Mouse (Mus musculus) c-Kit-negative CD71-positive TER-119-positive erythroid progenitor cells, embryonic 14.5 days (primary cell): Measurements from ENCODE around the gene Ankle1.

Experiments used
- DNase-seq: peaks from one replicate; pipeline ENCODE4 v3.0.0-alpha.2; 2013; ENCODE audit warnings: low read depth, low spot score

Ankle1 gene

GRCm38 (mm10) chr8:71381971-71382961 lies 23.5 kb upstream of the Ankle1 start:
- DNase-seq: no peak

- no peak for DNase-seq
These were observed 22.4 kb upstream of the Ankle1 start for GRCm38 (mm10) chr8:71383396-71383795.

GRCm38 (mm10) chr8:71383860-71384259 lies 21.9 kb upstream of the Ankle1 start:
- no peak for DNase-seq

GRCm38 (mm10) chr8:71385212-71385835 lies 20.5 kb upstream of the Ankle1 start:
- no peak for DNase-seq

- DNase-seq: no peak
These were observed 17.5 kb upstream of the Ankle1 start for GRCm38 (mm10) chr8:71388267-71388666.

GRCm38 (mm10) chr8:71391696-71392095 lies 14.1 kb upstream of the Ankle1 start:
- no peak for DNase-seq

GRCm38 (mm10) chr8:71392391-71392790 lies 13.4 kb upstream of the Ankle1 start:
- DNase-seq: no peak

GRCm38 (mm10) chr8:71392871-71393270 lies 12.9 kb upstream of the Ankle1 start:
- DNase-seq: no peak

- DNase-seq: no peak
These were observed 11.3 kb upstream of the Ankle1 start for GRCm38 (mm10) chr8:71394481-71394880.

GRCm38 (mm10) chr8:71395071-71395470 lies 10.7 kb upstream of the Ankle1 start:
- DNase-seq: no peak

- DNase-seq: no peak
These were observed 10.2 kb upstream of the Ankle1 start, which contains the start of gene Ushbp1 for GRCm38 (mm10) chr8:71395629-71396028. Gene Ushbp1 (minus strand): TSS chr8:71395802.

- DNase-seq: peak; percentile 87
These were observed 9.0 kb upstream of the Ankle1 start, which contains the start of gene Babam1 for GRCm38 (mm10) chr8:71396639-71397305. Gene Babam1 (plus strand): TSS chr8:71396861.

GRCm38 (mm10) chr8:71397701-71398100 lies 8.1 kb upstream of the Ankle1 start:
- no peak for DNase-seq

GRCm38 (mm10) chr8:71400826-71401225 lies 5.0 kb upstream of the Ankle1 start:
- DNase-seq: no peak

- DNase-seq: no peak
These were observed 4.4 kb upstream of the Ankle1 start for GRCm38 (mm10) chr8:71401454-71401853.

GRCm38 (mm10) chr8:71402446-71402964 lies 3.3 kb upstream of the Ankle1 start:
- no peak for DNase-seq

GRCm38 (mm10) chr8:71403107-71403885 lies 2.5 kb upstream of the Ankle1 start:
- no peak for DNase-seq

- no peak for DNase-seq
These were observed 1.8 kb upstream of the Ankle1 start for GRCm38 (mm10) chr8:71404011-71404410.

GRCm38 (mm10) chr8:71404951-71405351 lies 859 bp upstream of the Ankle1 start:
- peak; percentile 25 for DNase-seq

GRCm38 (mm10) chr8:71406099-71407015 lies 547 bp downstream of the Ankle1 start:
- DNase-seq: peak; percentile 54
